Mouse (Mus musculus) thymus, adult 2 months (tissue): Measurements from ENCODE around the gene Mettl16. TPM values are rescaled to one million over a fixed set of nuclear protein-coding genes. Genes with fewer than 3 reads are reported as not detected.

Experiments used
- DNase-seq: peaks from one replicate; pipeline ENCODE4 v3.0.0; 2021
- H3K27ac ChIP-seq: fragments of 200-500 bp; 2 replicates; pipeline ENCODE4 v1.5.1; 2012; ENCODE audit warnings: low read length, control low read depth; ENCODE audit not compliant: control insufficient read depth, insufficient read depth
- H3K27me3 ChIP-seq: fragments of 200-500 bp; 2 replicates; pipeline ENCODE4 v1.6.1; 2012; ENCODE audit warnings: mild to moderate bottlenecking, low read length, moderate library complexity, mixed read lengths; ENCODE audit not compliant: control insufficient read depth, insufficient read depth
- H3K36me3 ChIP-seq: fragments of 200-500 bp; 2 replicates; pipeline ENCODE4 v1.6.1; 2012; ENCODE audit warnings: mild to moderate bottlenecking, low read length, moderate library complexity; ENCODE audit not compliant: control insufficient read depth, insufficient read depth
- H3K4me1 ChIP-seq: fragments of 200-500 bp; replicated peaks from 2 replicates; pipeline ENCODE4 v1.6.1; 2012; ENCODE audit warnings: low read length; ENCODE audit not compliant: control insufficient read depth, insufficient read depth
- H3K4me3 ChIP-seq: fragments of 200-500 bp; 2 replicates; pipeline ENCODE4 v1.5.1; 2012; ENCODE audit warnings: mild to moderate bottlenecking, low read length, control low read depth, moderate library complexity; ENCODE audit not compliant: control insufficient read depth, insufficient read depth
- CTCF ChIP-seq: fragments of 200-500 bp; IDR thresholded peaks from 2 replicates; pipeline ENCODE4 v1.5.1; 2012; ENCODE audit warnings: mild to moderate bottlenecking, control low read depth, low read length, moderate library complexity, borderline replicate concordance; ENCODE audit not compliant: control insufficient read depth, poor library complexity, insufficient read depth; ENCODE audit errors: extremely low read depth
- POLR2A ChIP-seq: fragments of 200-500 bp; IDR thresholded peaks from 2 replicates; pipeline ENCODE4 v1.6.1; 2012; ENCODE audit warnings: mild to moderate bottlenecking, low read length, control low read depth, moderate library complexity; ENCODE audit not compliant: control insufficient read depth, poor library complexity, insufficient read depth; ENCODE audit errors: extremely low read depth
- WGBS: fragments of 180-500 bp; shearing (Covaris S2); methylation state at CpG from one replicate; pipeline ENCODE4 v1.1.7; 2018; 5-methylcytosine and 5-hydroxymethylcytosine counted together
- polyA plus RNA-seq: library from polyadenylated mRNA; depleted of rRNA; stranded (reverse); fragments of >200 nt; gene quantifications from 2 replicates; pipeline ENCODE4 v1.2.3, GENCODE M21; 2012

Gene Mettl16
- polyA plus RNA-seq, 1 experiment, result 5.3 TPM

DNA sequence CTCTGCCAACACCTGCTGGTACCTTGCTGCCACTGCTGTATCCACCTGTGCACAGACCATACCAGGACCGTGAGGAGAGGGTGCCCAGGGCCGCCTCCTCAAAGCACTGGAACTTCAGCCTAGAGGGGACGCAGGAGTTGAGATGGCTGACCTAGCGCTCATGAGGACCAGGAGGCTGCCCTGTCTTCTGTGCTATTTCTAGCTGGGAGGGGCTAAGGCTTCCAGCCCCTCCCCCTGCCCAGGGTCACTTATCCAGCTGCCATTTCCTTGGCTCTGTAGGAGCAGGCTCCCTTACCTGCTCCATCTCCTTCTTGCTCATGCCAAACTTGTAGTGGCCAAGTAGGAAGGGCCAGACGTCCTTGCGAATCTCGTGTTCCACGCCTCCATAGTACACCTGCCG lies 87.1 kb downstream of the Mettl16 start:
- no peak overlapping the region for H3K4me3 ChIP-seq
- DNase-seq, result no peak
- TF ChIP-seq CTCF, result no peak
- TF ChIP-seq POLR2A, result no peak

DNA sequence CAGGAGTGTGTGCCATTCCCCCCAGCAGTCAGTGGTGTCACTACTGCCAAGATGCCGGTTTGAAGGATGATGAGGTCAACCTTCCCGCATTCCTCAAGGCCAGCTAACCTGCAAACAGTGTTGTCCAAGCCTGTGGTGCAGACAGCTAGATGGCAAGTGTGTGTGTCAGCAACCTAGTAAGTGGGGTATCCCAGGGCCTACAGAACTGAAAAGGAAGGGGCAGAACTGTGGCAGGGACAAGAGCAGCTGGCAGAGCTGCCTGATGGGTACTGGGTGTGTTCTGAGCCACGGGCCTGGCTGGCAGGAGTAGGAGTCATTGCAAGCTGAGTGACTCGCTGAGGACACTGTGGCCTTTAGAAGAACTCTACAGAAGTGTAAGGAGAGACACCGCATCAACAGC lies 91.5 kb downstream of the Mettl16 start:
- no peak for DNase-seq
- H3K27ac ChIP-seq, result no peak overlapping the region
- 95% methylated on average over 5 of the region's 5 CpGs for WGBS
- no peaks in the 10 kb centered on the region for H3K36me3 ChIP-seq
- no peak overlapping the region for H3K4me3 ChIP-seq
- no peaks in the 10 kb centered on the region for H3K27me3 ChIP-seq
- TF ChIP-seq CTCF (no peak), POLR2A (no peak)
- H3K4me1 ChIP-seq, result no peaks in the 10 kb centered on the region

More for the DNA sequence above, 87.1 kb downstream of the Mettl16 start:
- H3K4me1 ChIP-seq, result no peaks in the 10 kb centered on the region
- 95% methylated on average over 9 of the region's 9 CpGs for WGBS
- no peaks in the 10 kb centered on the region for H3K36me3 ChIP-seq
- H3K27ac ChIP-seq, result no peak overlapping the region
- no peaks in the 10 kb centered on the region for H3K27me3 ChIP-seq

GRCm38 (mm10) chr11:74863471-74863870 lies 92.8 kb downstream of the Mettl16 start:
- WGBS, result 81% methylated on average over 11 of the region's 11 CpGs
- Histone ChIP-seq H3K4me1 (no peaks in the 10 kb centered on the region), H3K36me3 (no peaks in the 10 kb centered on the region), H3K4me3 (no peak overlapping the region), H3K27me3 (no peaks in the 10 kb centered on the region), H3K27ac (no peak overlapping the region)
- DNase-seq, result no peak
- TF ChIP-seq CTCF (no peak), POLR2A (no peak)

DNA sequence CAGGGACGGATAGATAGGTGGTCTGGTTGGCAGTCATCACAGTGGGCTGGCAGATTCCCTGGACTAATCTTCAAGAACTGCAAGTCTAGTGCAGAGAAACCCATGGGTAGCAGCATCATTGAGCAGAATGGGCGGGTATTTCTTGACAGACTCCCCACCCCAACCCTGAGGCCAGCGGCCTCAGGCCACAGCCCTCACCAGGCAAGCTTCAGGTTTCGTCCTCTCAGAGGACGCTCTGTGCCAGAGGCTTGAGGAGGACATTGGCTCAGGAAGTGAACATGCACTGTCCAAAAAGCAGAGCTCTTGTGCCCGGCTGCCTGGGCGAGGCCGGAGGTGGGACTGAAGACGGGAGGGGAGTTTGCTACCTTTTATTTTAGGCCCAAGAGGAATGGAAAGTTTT lies 93.8 kb downstream of the Mettl16 start:
- no peak overlapping the region for H3K27ac ChIP-seq
- no peaks in the 10 kb centered on the region for H3K27me3 ChIP-seq
- no peak overlapping the region for H3K4me3 ChIP-seq
- no peaks in the 10 kb centered on the region for H3K4me1 ChIP-seq
- DNase-seq, result no peak
- no peak for TF ChIP-seq CTCF
- TF ChIP-seq POLR2A, result no peak
- H3K36me3 ChIP-seq, result no peaks in the 10 kb centered on the region
- WGBS, result 97% methylated on average over 9 of the region's 9 CpGs

DNA sequence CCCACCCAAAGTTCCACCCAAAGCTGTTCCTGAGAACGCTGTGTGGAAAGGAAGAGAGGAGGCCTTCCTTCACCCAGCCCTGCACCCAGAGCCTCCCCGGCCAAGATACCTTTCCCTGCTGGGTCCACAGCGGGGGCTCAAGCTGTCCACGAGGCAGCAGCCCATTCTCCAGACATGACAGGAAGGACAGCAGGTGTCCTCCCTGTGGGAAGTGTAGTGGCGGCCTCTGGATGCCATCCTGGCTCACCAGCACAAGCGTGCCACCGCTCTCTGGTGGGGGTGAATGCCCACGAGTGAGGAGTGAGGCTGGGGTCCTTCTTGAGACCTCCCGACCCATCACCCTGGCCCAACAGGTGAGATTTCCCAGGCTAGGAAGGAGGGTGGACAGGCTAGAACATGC lies 94.6 kb downstream of the Mettl16 start:
- no peak overlapping the region for H3K4me3 ChIP-seq
- no peaks in the 10 kb centered on the region for H3K27me3 ChIP-seq
- H3K27ac ChIP-seq, result no peak overlapping the region
- no peaks in the 10 kb centered on the region for H3K4me1 ChIP-seq
- 95% methylated on average over 9 of the region's 9 CpGs for WGBS
- TF ChIP-seq POLR2A, result no peak
- no peak for TF ChIP-seq CTCF
- no peaks in the 10 kb centered on the region for H3K36me3 ChIP-seq
- DNase-seq, result no peak

DNA sequence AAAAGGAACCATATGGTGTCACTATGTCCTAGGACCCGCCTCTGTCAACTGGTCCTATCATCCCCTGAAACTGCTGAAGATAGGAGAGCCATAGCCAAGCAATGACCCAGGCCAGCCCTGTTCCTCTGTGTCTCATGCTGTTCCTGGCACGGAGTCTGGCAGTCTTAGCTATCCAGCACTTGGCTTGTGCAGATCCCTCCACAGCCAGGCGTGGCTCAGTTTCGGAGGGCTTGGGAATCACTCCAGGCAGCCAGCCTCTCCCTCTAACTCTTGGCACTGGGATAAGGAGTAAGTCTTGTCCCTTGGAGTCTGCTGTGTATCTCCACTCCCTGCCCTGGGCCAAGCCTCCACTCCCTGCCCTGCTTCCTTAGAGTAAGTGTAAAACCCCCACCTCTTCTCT lies 96.0 kb downstream of the Mettl16 start:
- no peak for DNase-seq
- H3K4me3 ChIP-seq, result no peak overlapping the region

GRCm38 (mm10) chr11:74867181-74867580 lies 96.6 kb downstream of the Mettl16 start:
- no peak for TF ChIP-seq POLR2A
- no peak for TF ChIP-seq CTCF
- 94% methylated on average over 2 of the region's 2 CpGs for WGBS
- H3K4me1 ChIP-seq, result no peaks in the 10 kb centered on the region
- H3K27me3 ChIP-seq, result no peaks in the 10 kb centered on the region
- no peak for DNase-seq
- no peak overlapping the region for H3K27ac ChIP-seq
- H3K36me3 ChIP-seq, result no peaks in the 10 kb centered on the region
- no peak overlapping the region for H3K4me3 ChIP-seq

More for the DNA sequence above, 96.0 kb downstream of the Mettl16 start:
- Histone ChIP-seq H3K4me1 (no peaks in the 10 kb centered on the region), H3K36me3 (no peaks in the 10 kb centered on the region), H3K27me3 (no peaks in the 10 kb centered on the region), H3K27ac (no peak overlapping the region)
- WGBS, result 91% methylated on average over 4 of the region's 4 CpGs
- TF ChIP-seq CTCF (no peak), POLR2A (no peak)
